Mouse (Mus musculus) forebrain, embryonic 14.5 days (tissue): ENCODE measurements around the gene Nkain4. TPM values are rescaled to one million over a fixed set of nuclear protein-coding genes. Genes with fewer than 3 reads are reported as not detected.
A peak's percentile ranks its signal among the peaks of the same experiment; 100 is the strongest.

Experiments used
- ATAC-seq: fragments of 200-750 bp; cut with Nextera tagmentation; 2 replicates; pipeline ENCODE4 v1.8.0; 2017; ENCODE audit warnings: mild to moderate bottlenecking, moderate library complexity
- DNase-seq: peaks from one replicate; pipeline ENCODE4 v3.0.0-alpha.2; 2015; ENCODE audit warnings: low spot score
- H3K27ac ChIP-seq: fragments of 300-500 bp; sonication (generic); 2 replicates; pipeline ENCODE4 v1.5.1; 2014; ENCODE audit warnings: low read depth, mild to moderate bottlenecking, control low read depth, low read length, moderate library complexity
- H3K27me3 ChIP-seq: fragments of 300-500 bp; sonication (generic); replicated peaks from 2 replicates; pipeline ENCODE4 v1.6.1; 2014; ENCODE audit warnings: low read length, control low read depth, mixed read lengths; ENCODE audit not compliant: control insufficient read depth, insufficient read depth
- H3K36me3 ChIP-seq: fragments of 300-500 bp; sonication (generic); 2 replicates; pipeline ENCODE4 v1.6.1; 2014; ENCODE audit warnings: low read length, control low read depth; ENCODE audit not compliant: control insufficient read depth, insufficient read depth
- H3K4me1 ChIP-seq: fragments of 300-500 bp; sonication (generic); 2 replicates; pipeline ENCODE4 v1.6.1; 2014; ENCODE audit warnings: antibody characterized with exemption, low read length, control low read depth; ENCODE audit not compliant: control insufficient read depth, insufficient read depth
- H3K4me2 ChIP-seq: fragments of 300-500 bp; sonication (generic); 2 replicates; pipeline ENCODE4 v1.6.1; 2014; ENCODE audit warnings: mild to moderate bottlenecking, control low read depth, low read length
- H3K4me3 ChIP-seq: fragments of 300-500 bp; sonication (generic); 2 replicates; pipeline ENCODE4 v1.5.1; 2014; ENCODE audit warnings: low read depth, low read length, control low read depth
- H3K9ac ChIP-seq: fragments of 300-500 bp; sonication (generic); 2 replicates; pipeline ENCODE4 v1.6.1; 2014; ENCODE audit warnings: mild to moderate bottlenecking, low read length, control low read depth, moderate library complexity
- H3K9me3 ChIP-seq: fragments of 300-500 bp; sonication (generic); replicated peaks from 2 replicates; pipeline ENCODE4 v1.6.1; 2016; ENCODE audit warnings: low read length, control low read depth, mixed read lengths; ENCODE audit not compliant: control insufficient read depth
- WGBS: fragments of 180-500 bp; shearing (Covaris S2); extraction: QIAGEN DNeasy Blood & Tissue Kit; methylation state at CpG from one replicate; pipeline ENCODE4 v1.1.7; 2014; 5-methylcytosine and 5-hydroxymethylcytosine counted together
- polyA plus RNA-seq: library from polyadenylated mRNA; unstranded; fragments of >200 nt; fragmentation: Nextera tagmentation; extraction: Ambion mirVana; gene quantifications from 2 replicates; pipeline ENCODE4 v1.2.1, GENCODE M21; 2014

Gene Nkain4
- polyA plus RNA-seq, 1 experiment from 2014 or later: 57.3 TPM

DNA sequence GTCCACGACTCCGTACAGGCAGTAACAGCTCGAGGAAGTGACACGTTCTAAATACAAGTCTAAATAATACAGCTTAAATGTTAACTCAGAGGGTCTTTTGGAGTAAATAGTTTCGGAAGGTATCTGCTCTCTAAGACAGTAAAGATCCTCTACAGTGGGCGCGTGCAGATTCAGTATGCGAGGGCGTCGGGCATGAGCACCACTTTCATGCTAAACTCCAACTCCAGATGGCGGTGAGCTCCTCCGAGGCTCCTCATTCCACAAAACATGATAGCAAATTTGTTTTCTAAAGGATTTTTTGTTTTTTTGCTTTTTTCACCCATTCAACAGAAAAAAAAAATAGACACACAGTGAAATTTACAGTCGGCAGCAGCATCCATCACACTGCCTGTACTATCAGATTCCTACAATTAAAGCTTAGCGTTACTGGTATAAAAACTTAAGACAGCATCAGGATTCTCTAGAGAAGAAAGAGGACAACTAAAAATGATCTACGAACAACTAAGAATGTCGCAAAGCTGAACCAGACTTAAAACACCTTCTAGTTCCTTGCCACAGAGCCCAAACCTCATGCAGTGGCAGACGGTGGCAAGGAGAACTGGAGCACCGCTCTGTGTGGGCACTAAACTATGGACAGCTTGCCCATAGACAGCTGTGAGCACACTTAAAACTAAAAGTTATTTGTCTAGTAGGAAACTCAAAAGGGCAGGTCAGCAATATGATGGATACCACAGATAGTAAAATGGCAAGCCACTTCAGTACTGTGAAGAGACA lies 49.9 kb downstream of the Nkain4 start:
- no peaks in the 10 kb centered on the region for H3K27me3 ChIP-seq
- H3K9me3 ChIP-seq: no peaks in the 10 kb centered on the region
- ATAC-seq (no peak), DNase-seq (no peak)
- H3K4me2 ChIP-seq: no peak overlapping the region
- H3K36me3 ChIP-seq: peaks cover 44% of the 10 kb centered on the region
- WGBS: 92% methylated on average over 18 of the region's 18 CpGs
- H3K4me3 ChIP-seq: no peak overlapping the region
- no peaks in the 10 kb centered on the region for H3K4me1 ChIP-seq
- no peak overlapping the region for H3K27ac ChIP-seq
- H3K9ac ChIP-seq: no peak overlapping the region

DNA sequence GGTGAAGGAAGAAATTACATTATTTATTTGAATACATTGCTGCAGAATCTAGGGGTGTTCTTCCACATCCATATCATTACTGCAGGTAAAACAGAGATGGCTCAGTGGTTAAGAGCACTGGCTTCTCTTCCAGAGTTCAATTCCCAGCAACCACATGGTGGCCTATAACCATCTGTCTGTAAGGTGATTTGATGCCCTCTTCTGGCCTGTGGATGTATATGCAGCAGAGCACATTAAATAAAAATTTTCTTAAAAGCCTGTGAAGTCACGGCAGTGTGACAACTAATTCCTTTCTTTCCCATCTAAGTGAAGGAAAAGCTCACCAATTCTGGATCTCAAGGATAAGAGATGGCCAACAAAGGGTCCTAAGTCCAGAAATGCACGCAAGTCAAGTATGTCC lies 52.4 kb downstream of the Nkain4 start:
- H3K27me3 ChIP-seq: no peaks in the 10 kb centered on the region
- DNase-seq (peak; percentile 80), ATAC-seq (no peak)
- H3K9ac ChIP-seq: no peak overlapping the region
- H3K4me3 ChIP-seq: no peak overlapping the region
- 37% methylated on average over 2 of the region's 2 CpGs for WGBS
- peaks cover 30% of the 10 kb centered on the region for H3K36me3 ChIP-seq
- H3K27ac ChIP-seq: no peak overlapping the region
- no peaks in the 10 kb centered on the region for H3K9me3 ChIP-seq
- H3K4me2 ChIP-seq: no peak overlapping the region
- H3K4me1 ChIP-seq: no peaks in the 10 kb centered on the region

DNA sequence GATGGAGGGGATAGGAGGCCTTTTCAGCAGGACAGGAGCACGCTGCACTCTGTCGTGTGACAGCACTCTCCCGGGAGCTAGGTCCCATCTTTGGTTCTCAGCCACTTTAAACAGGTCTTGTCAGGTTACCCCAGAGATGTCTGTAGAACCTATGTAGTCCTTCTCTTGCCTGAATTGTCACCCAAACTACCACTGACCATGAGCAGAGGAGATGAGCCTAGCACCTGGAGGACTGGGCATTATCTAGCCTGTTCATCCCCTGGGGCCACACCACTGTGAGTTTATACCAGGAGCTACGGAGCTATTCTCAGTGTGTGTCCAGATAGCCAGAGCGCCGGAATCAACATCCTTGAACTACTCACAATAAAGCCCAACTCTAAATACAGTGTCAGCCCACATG lies 56.6 kb downstream of the Nkain4 start:
- 69% methylated on average over 6 of the region's 6 CpGs for WGBS
- H3K36me3 ChIP-seq: peaks cover 4% of the 10 kb centered on the region; the same call in 1 of the 2 replicates
- ATAC-seq: no peak
- DNase-seq: no peak
- 0 out of 2 replicates have a peak, but pooled peaks cover 5% of the 10 kb centered on the region for H3K27me3 ChIP-seq
- no peaks in the 10 kb centered on the region for H3K9me3 ChIP-seq
- no peak overlapping the region for H3K4me3 ChIP-seq
- peak overlapping the region; percentile 55; the same call in 1 of the 2 replicates for H3K27ac ChIP-seq
- H3K4me2 ChIP-seq: no peak overlapping the region
- peaks cover 12% of the 10 kb centered on the region for H3K4me1 ChIP-seq
- H3K9ac ChIP-seq: no peak overlapping the region

DNA sequence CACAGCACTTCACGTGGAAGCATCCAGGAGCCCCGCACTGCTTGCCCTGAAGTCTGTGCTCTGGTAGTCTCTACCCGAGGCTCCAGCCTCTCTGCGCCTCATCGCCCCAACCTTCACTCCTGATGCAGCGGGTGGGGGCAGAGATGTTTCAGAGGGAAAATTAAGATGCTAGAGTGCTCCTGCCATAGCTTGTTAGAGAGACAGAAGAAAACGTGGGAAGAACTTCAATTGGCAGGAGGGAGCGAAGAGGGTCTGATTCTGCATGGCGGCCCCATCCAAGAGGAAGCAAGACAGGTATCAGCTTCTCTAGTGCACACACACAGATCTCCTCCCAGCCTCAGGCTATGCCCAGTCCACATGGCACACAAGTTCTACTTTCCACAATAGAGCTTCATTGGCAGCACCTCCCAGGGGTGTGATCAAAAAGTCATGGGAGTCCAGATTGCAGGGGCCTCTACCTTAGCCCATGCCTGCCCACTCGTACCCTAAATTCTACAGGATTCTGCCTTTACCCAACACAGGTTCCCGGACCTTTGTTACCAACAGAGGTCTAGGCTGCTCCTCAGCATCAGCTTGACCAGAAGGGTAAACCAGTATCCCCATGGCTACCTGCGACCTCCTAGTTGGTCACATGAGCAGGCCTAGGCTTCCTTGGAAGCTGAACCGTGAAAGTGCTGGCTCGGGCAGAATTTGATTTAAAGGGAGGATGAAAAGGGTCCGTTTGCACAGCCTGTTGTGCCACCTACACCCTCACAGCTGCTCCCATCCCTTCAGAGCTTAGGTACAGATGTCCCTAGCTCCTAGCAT lies 57.5 kb downstream of the Nkain4 start:
- WGBS: 72% methylated on average over 15 of the region's 15 CpGs
- Histone ChIP-seq H3K4me1 (peaks cover 12% of the 10 kb centered on the region), H3K36me3 (peaks cover 4% of the 10 kb centered on the region; the same call in 1 of the 2 replicates), H3K27me3 (0 out of 2 replicates have a peak, but pooled peaks cover 9% of the 10 kb centered on the region), H3K4me3 (no peak overlapping the region), H3K9ac (peak overlapping the region; percentile 56; the same call in 1 of the 2 replicates), H3K27ac (peak overlapping the region; percentile 65), H3K9me3 (no peaks in the 10 kb centered on the region), H3K4me2 (0 out of 2 replicates have a peak overlapping the region, but pooled peaks have one; percentile 60)
- no peak for ATAC-seq
- DNase-seq: no peak

DNA sequence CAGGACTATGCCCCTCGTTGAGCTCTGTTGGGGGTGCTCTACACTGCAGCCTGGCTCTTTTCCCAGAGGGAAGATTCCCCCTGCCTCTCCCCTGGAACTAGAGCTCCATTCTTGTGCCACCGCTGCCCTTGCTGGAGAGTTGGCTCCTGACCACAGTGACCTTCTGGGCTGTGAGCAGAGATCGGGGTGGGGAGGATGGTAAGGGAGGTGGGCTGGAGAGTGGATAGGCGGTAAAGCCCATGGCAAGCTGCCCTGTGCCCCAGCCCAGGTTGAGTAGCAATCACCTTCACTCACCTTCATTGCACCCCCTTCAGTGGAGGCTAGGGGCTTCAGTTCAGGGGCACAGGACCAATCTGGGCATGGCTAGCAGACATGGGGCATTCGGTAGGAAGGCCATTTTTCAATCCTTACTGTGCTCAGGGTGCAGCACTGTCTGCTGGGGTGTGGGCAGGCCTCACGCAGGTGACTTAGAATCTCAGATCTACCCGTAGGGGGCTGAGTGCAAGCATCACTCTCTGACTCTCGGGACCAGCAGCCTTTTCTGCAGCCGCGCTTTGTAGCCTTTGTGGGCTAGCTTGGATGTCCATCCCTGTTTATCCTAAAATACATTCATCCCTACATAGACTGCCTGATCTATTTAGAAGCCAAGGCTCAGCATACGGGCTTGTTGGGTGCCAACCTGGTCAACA lies 58.5 kb downstream of the Nkain4 start:
- 0 out of 2 replicates have a peak, but pooled peaks cover 10% of the 10 kb centered on the region for H3K27me3 ChIP-seq
- peak overlapping the region; percentile 79 for H3K4me3 ChIP-seq
- WGBS: 80% methylated on average over 11 of the region's 11 CpGs
- H3K27ac ChIP-seq: peak overlapping the region; percentile 65
- H3K9me3 ChIP-seq: no peaks in the 10 kb centered on the region
- peak overlapping the region; percentile 56 for H3K9ac ChIP-seq
- DNase-seq (no peak), ATAC-seq (no peak)
- peak overlapping the region; percentile 60 for H3K4me2 ChIP-seq
- H3K4me1 ChIP-seq: peaks cover 12% of the 10 kb centered on the region
- peaks cover 4% of the 10 kb centered on the region; the same call in 1 of the 2 replicates for H3K36me3 ChIP-seq

DNA sequence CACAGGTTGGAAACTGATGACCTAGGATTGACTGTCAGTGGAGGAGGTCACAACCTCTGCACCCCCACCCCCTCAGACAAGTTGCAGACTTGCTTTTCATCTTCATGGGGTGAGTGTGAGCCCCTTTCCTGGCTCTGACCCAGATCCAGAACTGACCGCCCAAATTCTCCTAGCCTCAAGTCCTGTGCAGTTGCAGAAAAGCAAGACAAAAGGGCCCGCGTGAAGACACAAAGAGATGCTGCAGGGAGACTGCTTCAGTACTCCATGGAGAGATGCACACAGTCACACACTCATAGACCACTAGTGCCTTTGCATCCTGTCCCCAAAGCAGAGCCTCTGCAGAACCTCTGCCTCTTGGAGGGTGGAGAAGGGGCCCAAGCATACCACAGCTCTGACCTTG lies 59.2 kb downstream of the Nkain4 start:
- 0 out of 2 replicates have a peak, but pooled peaks cover 11% of the 10 kb centered on the region for H3K27me3 ChIP-seq
- no peak for DNase-seq
- H3K9me3 ChIP-seq: no peaks in the 10 kb centered on the region
- ATAC-seq: no peak
- peaks cover 12% of the 10 kb centered on the region for H3K4me1 ChIP-seq
- WGBS: 64% methylated on average over 3 of the region's 3 CpGs
- peak overlapping the region; percentile 60 for H3K4me2 ChIP-seq
- peak overlapping the region; percentile 79 for H3K4me3 ChIP-seq
- H3K9ac ChIP-seq: peak overlapping the region; percentile 56
- peaks cover 4% of the 10 kb centered on the region; the same call in 1 of the 2 replicates for H3K36me3 ChIP-seq
- peak overlapping the region; percentile 65 for H3K27ac ChIP-seq

DNA sequence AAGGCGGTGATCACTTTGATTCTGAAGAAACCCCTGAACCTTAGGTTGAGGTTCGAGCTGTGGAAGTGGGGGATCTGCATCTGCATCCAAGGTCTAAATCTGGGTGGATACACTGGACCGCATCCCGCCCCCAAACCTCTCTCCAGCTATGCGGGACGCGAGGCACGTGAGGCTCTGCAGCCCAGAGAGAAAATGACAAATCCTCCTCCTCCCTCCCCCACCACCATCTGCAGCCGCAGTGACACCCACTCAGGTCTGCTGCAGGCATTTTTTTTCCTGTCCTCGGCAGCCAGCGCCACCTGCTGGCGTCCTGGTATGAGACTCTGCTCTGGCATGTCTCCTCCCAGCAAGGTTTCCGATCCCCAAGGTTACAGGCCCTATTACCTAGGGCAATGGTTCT lies 59.8 kb downstream of the Nkain4 start:
- ATAC-seq: peak; percentile 61
- DNase-seq: peak; percentile 97
- Histone ChIP-seq H3K4me2 (peak overlapping the region; percentile 60), H3K4me3 (peak overlapping the region; percentile 79), H3K36me3 (peaks cover 4% of the 10 kb centered on the region; the same call in 1 of the 2 replicates), H3K9ac (peak overlapping the region; percentile 99), H3K27me3 (0 out of 2 replicates have a peak, but pooled peaks cover 14% of the 10 kb centered on the region), H3K27ac (peak overlapping the region; percentile 99), H3K9me3 (no peaks in the 10 kb centered on the region), H3K4me1 (peaks cover 18% of the 10 kb centered on the region)
- WGBS: 0% methylated on average over 13 of the region's 13 CpGs

DNA sequence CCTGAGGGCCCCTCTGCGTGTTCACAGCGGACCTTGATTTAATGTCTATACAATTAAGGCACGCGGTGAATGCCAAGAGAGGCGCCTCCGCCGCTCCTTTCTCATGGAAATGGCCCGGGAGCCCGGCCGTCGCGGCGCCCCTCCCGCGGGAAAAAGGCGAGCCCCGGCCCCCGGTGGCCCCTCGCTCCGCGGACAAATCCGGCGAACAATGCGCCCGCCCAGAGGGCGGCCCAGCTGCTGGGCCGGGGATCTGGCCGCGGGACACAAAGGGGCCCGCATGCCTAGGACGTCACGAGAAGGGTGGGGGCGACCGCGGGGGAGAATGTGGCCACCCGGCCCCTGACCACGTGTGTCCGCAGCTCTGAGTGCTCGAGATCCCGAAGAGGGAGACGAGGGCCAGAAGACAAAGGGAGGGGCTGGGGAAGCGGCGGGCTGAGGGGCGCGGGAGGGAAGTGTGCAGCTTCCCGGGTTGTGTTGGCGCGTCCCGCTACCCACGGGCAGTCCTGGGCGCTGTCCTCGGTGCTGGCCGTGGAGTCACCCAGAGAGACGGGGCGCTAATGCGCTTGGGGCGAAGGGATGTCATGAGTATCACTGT lies 60.4 kb downstream of the Nkain4 start:
- ATAC-seq: peak; percentile 38
- Histone ChIP-seq H3K27me3 (0 out of 2 replicates have a peak, but pooled peaks cover 14% of the 10 kb centered on the region), H3K4me2 (peak overlapping the region; percentile 60), H3K36me3 (peaks cover 4% of the 10 kb centered on the region; the same call in 1 of the 2 replicates), H3K4me1 (peaks cover 24% of the 10 kb centered on the region), H3K4me3 (peak overlapping the region; percentile 79), H3K27ac (peak overlapping the region; percentile 99), H3K9me3 (no peaks in the 10 kb centered on the region), H3K9ac (peak overlapping the region; percentile 99)
- peak; percentile 72 for DNase-seq
- WGBS: under 1% methylated on average over 56 of the region's 57 CpGs
